Comparison of ENCODE assay signal across 10 mouse cellular contexts in genomic region chr4:150119055-150119454, GRCm38 (mm10). TPM values are rescaled to one million over a fixed set of nuclear protein-coding genes. Genes with fewer than 3 reads are reported as not detected.
DNase-seq lines count a peak whose midpoint lies in the region; ATAC-seq and TF ChIP-seq lines count a peak whose summit lies in the region.
"Had no signal": no experiment of that assay in that cellular context is flagged by ENCODE, and none has a peak within 500 bp of the region (broad histone marks: within the 10 kb centered on the region; RNA-seq: fewer than 3 reads in every experiment).

Gene Slc2a5, plus strand, starts transcription at chr4:150119283.

- no peaks in the 10 kb centered on the region for H3K27me3 ChIP-seq in lung, embryonic 14.5 days (ENCODE audit: insufficient read depth, low read length)
- H3K27me3 ChIP-seq in embryonic facial prominence, embryonic 12.5 days: no peaks in the 10 kb centered on the region

- no peak for ATAC-seq in lung, embryonic 14.5 days (ENCODE audit: insufficient read depth)
- ATAC-seq in embryonic facial prominence, embryonic 12.5 days (ENCODE audit: insufficient number of reproducible peaks, insufficient read depth, low FRiP score, low TSS enrichment): no peak

- no peaks in the 10 kb centered on the region for H3K9me3 ChIP-seq in lung, embryonic 14.5 days (ENCODE audit: low read depth, low read length)
- no peaks in the 10 kb centered on the region for H3K9me3 ChIP-seq in embryonic facial prominence, embryonic 12.5 days

- 0 out of 2 replicates have a peak, but pooled peaks cover 10% of the 10 kb centered on the region for H3K4me1 ChIP-seq in lung, embryonic 14.5 days (ENCODE audit: insufficient read depth)
- 0 out of 2 replicates have a peak, but pooled peaks cover 9% of the 10 kb centered on the region for H3K4me1 ChIP-seq in embryonic facial prominence, embryonic 12.5 days

- peak within 1 kb of the TSS; percentile 50 for H3K4me2 ChIP-seq in lung, embryonic 14.5 days
- peak within 1 kb of the TSS; percentile 37 for H3K4me2 ChIP-seq in embryonic facial prominence, embryonic 12.5 days (replicated peaks)

- H3K27ac ChIP-seq in lung, embryonic 14.5 days (ENCODE audit: low read depth): no peak within 1 kb of the TSS
- no peak within 1 kb of the TSS for H3K27ac ChIP-seq in embryonic facial prominence, embryonic 12.5 days

- DNase-seq in lung, embryonic 14.5 days: peak; percentile 31
- no peak for DNase-seq in lung, postnatal 10 days
- DNase-seq in large intestine, adult 2 months (ENCODE audit: low read depth, low spot score): no peak
- DNase-seq in retina, postnatal 1 day: peak; percentile 76
- DNase-seq in left cerebral cortex, postnatal 14 days (ENCODE audit: low spot score in 2 of 2): no peak
- no peak for DNase-seq in urinary bladder, postnatal 25 days (ENCODE audit: low spot score)
- no peak for DNase-seq in left cerebral cortex, postnatal 25 days (ENCODE audit: low spot score in 2 of 2)
- DNase-seq: gastrocnemius, postnatal 14 days had no signal

- 0 out of 2 replicates have a peak within 1 kb of the TSS, but pooled peaks have one; percentile 3 for H3K4me3 ChIP-seq in lung, embryonic 14.5 days (ENCODE audit: low read depth, low read length)
- H3K4me3 ChIP-seq in embryonic facial prominence, embryonic 12.5 days: no peak within 1 kb of the TSS

- H3K36me3 ChIP-seq in lung, embryonic 14.5 days (ENCODE audit: insufficient read depth): no peaks in the 10 kb centered on the region
- H3K36me3 ChIP-seq in embryonic facial prominence, embryonic 12.5 days: no peaks in the 10 kb centered on the region

- no peak for TF ChIP-seq CTCF in lung, embryonic 14.5 days (IDR thresholded peaks at IDR 0.05; ENCODE audit: low read depth)

- 9% methylated on average over 15 of the region's 15 CpGs for WGBS in lung, embryonic 14.5 days
- 11% methylated on average over 15 of the region's 15 CpGs for WGBS in embryonic facial prominence, embryonic 12.5 days
- 56% methylated on average over 12 of the region's 15 CpGs for WGBS in large intestine, adult 2 months

- no peak within 1 kb of the TSS; the same call in 1 of the 2 replicates for H3K9ac ChIP-seq in lung, embryonic 14.5 days
- H3K9ac ChIP-seq in embryonic facial prominence, embryonic 12.5 days: no peak within 1 kb of the TSS

- intact Hi-C loops in left cerebral cortex, postnatal 14 days (cut with DNase I): no loop called here
- intact Hi-C loops in left cerebral cortex, postnatal 25 days (cut with DNase I): no loop called here

RNA-seq across cellular contexts. Expression of gene Slc2a5, which starts in this region (rescaled TPM):
- 0.60 and 0.70 TPM in 2 replicates for polyA plus RNA-seq in lung, embryonic 14.5 days (2014; fragmentation: Nextera tagmentation; extraction: Ambion mirVana)
- polyA plus RNA-seq in embryonic facial prominence, embryonic 12.5 days (2016; fragmentation: Nextera tagmentation; extraction: Ambion mirVana): 1.0 and 1.3 TPM in 2 replicates
- 20.2 and 76.2 TPM in 2 replicates for polyA plus RNA-seq in large intestine, adult 2 months (2012; rRNA removed)
- 1 to 10 TPM; 5.1 to 5.3 TPM for total RNA-seq in left cerebral cortex, postnatal 14 days (2021)
- 1 to 10 TPM; 4.9 to 6.3 TPM for total RNA-seq in left cerebral cortex, postnatal 25 days (2021)
- total RNA-seq: neutrophil, adult 5-6 weeks had no signal

Comparison
In these comparisons a context has a peak if more than half of its experiments do, and no peak if none do; other contexts are left out.
1. Peak in DNase-seq, H3K4me3 ChIP-seq and H3K4me2 ChIP-seq in lung, embryonic 14.5 days; RNA of the gene not detected or under 1 TPM.